Mouse (Mus musculus) heart, postnatal 0 days (tissue): ENCODE measurements at regions not wholly inside any gene's neighbourhood (a gene's known extent, or its start where the extent isn't known, plus 50 kb on each side); places are given as distances from the start of the nearest gene placed in this dataset.

Source experiments
- CTCF ChIP-seq: IDR thresholded peaks from 2 replicates; pipeline ENCODE4 v1.5.1; 2016; ENCODE audit warnings: antibody characterized with exemption, control low read depth, low read depth
- EP300 ChIP-seq: IDR thresholded peaks from 2 replicates; pipeline ENCODE4 v1.6.1; 2016; ENCODE audit warnings: antibody characterized with exemption, low read depth

- peak; percentile 39 for TF ChIP-seq CTCF
- no peak for TF ChIP-seq EP300
These were observed 118.9 kb upstream of the Pgrmc2 start for GRCm38 (mm10) chr3:41201782-41202181.
